Mouse (Mus musculus): ENCODE results near the gene 1700123K08Rik. TPM values are rescaled to one million over a fixed set of nuclear protein-coding genes. Genes with fewer than 3 reads are reported as not detected.
A peak's percentile ranks its signal among the peaks of the same experiment; 100 is the strongest.
"Not testable (repeated sequence)": the region's sequence is repeated elsewhere in the genome, so short reads cannot be mapped to it uniquely, and the experiment has no call there.

1700123K08Rik gene
- total RNA-seq (2021), result not detected
- long read RNA-seq, experiment 1, result 0 reads
- long read RNA-seq, experiment 2, result 0 reads

GRCm38 (mm10) chr5:138564612-138565011 is at the start of gene 1700123K08Rik:
1700123K08Rik (minus strand) TSS chr5:138564712.
- not testable (repeated sequence) for DNase-seq (ENCODE audit: low spot score in 2 of 2); H3K27ac ChIP-seq; H3K4me3 ChIP-seq

DNA sequence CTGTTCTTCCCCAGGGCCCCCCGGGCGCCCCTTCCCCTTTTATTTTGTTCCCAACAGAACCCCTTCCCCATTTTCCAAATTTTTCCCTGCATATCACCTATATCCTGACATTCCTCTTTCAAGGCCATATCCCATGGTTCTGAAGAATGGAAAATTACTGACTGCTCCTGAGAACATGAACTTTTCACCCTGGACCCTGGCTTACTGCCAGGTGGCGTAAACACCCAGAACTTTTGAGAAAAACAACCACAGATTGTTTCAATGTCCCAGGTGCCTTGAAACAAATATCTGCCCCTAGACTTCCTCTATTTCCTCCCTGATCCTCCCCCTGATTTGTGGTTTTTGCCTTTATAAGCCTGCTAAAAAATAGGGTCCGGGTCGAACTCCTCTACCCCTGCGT is 22.9 kb upstream of the 1700123K08Rik start:
- no peak for DNase-seq (ENCODE audit: low spot score in 2 of 2)
- Histone ChIP-seq H3K27ac (no peak overlapping the region), H3K4me3 (no peak overlapping the region)
- TF ChIP-seq CTCF (conservative IDR thresholded peaks at IDR 0.05), result no peak

DNA sequence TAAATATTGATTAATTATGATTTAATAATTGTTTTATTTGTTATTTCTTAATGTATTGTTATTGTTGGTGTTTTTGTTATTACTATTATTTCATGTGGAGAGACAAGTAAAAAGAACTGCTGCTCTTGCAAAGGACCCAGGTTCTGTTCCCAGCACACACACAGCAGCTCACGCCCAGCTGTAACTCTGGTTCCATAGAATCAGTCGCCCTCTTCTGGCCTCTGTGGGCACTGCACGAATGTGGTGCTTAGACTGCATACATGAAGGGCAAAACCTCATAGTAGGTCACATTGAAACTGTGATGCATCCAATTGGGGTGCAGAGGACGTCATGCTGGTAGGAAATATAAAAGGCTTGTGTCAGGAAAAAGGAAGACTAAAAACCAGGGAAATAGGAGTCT is 7.1 kb upstream of the 1700123K08Rik start:
- peak; percentile 45 for TF ChIP-seq CTCF (conservative IDR thresholded peaks at IDR 0.05)
- no peak for DNase-seq (ENCODE audit: low spot score in 2 of 2)
- Histone ChIP-seq H3K27ac (no peak overlapping the region), H3K4me3 (no peak overlapping the region)

DNA sequence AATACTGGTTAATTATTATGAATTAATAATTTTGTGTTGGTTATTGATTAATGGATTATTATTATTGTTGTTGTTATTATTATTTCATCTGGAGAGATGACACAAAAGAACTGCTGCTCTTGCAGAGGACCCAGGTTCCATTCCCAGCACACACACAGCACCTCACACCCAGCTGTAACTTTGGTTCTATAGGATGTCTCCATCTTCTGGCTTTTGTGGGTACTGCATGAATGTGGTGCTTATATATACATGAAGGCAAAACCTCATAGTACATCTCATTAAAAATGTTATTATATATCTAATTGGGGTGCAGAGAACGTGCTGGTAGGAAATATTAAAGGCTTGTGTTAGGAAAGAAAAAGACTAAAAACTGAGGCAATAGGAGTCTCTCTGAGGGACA is 11.8 kb downstream of the 1700123K08Rik start:
- peak; percentile 41 for TF ChIP-seq CTCF (conservative IDR thresholded peaks at IDR 0.05)

GRCm38 (mm10) chr5:138532491-138532890 is 32.0 kb downstream of the 1700123K08Rik start:
- H3K27ac ChIP-seq, result no peak overlapping the region
- DNase-seq (ENCODE audit: low spot score in 2 of 2), result no peak
- TF ChIP-seq CTCF (conservative IDR thresholded peaks at IDR 0.05), result no peak

More for the DNA sequence above, 11.8 kb downstream of the 1700123K08Rik start:
- Histone ChIP-seq H3K4me3 (no peak overlapping the region), H3K27ac (no peak overlapping the region)
- no peak for DNase-seq (ENCODE audit: low spot score in 2 of 2)

More at GRCm38 (mm10) chr5:138532491-138532890, 32.0 kb downstream of the 1700123K08Rik start:
- H3K4me3 ChIP-seq, result no peak overlapping the region

Small RNA genes lying within 50 kb of the gene (microRNA-seq; reads per million reads assigned to microRNA genes)
- 0 reads per million in 2 experiments for gene Gm24082

Other genes starting within 250 kb of the 1700123K08Rik start
- not detected for gene Pvrig, start 222.8 kb downstream of the 1700123K08Rik start, total RNA-seq (2021)
- 10 to 100 TPM; 22.6 to 26.7 TPM for gene Zfp157, start 123.2 kb downstream of the 1700123K08Rik start, total RNA-seq (2021)
- 10 to 100 TPM; 30.1 to 31.3 TPM for gene Zfp68, start 55.0 kb upstream of the 1700123K08Rik start, total RNA-seq (2021)
- 10 to 100 TPM; 17.1 to 18.2 TPM for gene A430033K04Rik, start 58.1 kb upstream of the 1700123K08Rik start, total RNA-seq (2021)
- gene Fam20c, start 189.8 kb upstream of the 1700123K08Rik start, total RNA-seq (2021), result 10 to 100 TPM; 29.2 to 33.7 TPM